8 mouse cellular contexts compared by ENCODE assay signal in the genomic region with DNA sequence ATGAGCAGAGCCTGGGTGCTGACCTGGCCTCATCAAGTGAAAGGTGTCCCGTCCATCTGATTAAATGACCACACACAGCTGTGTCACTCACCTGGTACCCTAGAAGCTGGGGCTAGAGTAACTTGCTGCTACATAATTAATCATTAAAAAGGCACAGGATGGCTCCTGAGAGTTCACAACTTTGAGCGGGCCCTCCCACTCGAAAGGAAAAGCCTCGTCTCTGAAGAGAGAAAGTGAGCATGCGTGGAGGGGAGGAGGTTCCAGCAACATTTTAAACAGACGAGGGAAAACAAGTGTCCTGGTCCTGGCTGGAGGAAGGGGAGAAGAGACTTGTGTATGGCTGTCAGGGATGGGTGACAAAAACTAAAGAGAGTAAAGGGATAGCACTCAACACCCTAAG. TPM values are rescaled to one million over a fixed set of nuclear protein-coding genes. Genes with fewer than 3 reads are reported as not detected.
A peak's percentile ranks its signal among the peaks of the same experiment; 100 is the strongest.
DNase-seq lines count a peak whose midpoint lies in the region; ATAC-seq lines count a peak whose summit lies in the region.

No protein-coding gene starts in this region.

- no peaks in the 10 kb centered on the region for H3K27me3 ChIP-seq in intestine, embryonic 14.5 days (replicated peaks; ENCODE audit: control insufficient read depth, insufficient read depth, low read length)
- no peaks in the 10 kb centered on the region for H3K27me3 ChIP-seq in liver, embryonic 13.5 days

- H3K9ac ChIP-seq in intestine, embryonic 14.5 days (ENCODE audit: low read length) = peak overlapping the region; percentile 18; the same call in 1 of the 2 replicates
- H3K9ac ChIP-seq in liver, embryonic 13.5 days = no peak overlapping the region

- H3K36me3 ChIP-seq in intestine, embryonic 14.5 days (ENCODE audit: control insufficient read depth, insufficient read depth, low read length) = no peaks in the 10 kb centered on the region
- no peaks in the 10 kb centered on the region for H3K36me3 ChIP-seq in liver, embryonic 13.5 days

- H3K4me1 ChIP-seq in intestine, embryonic 14.5 days (replicated peaks; ENCODE audit: control insufficient read depth, insufficient read depth, low read length) = peaks cover 16% of the 10 kb centered on the region
- 0 out of 2 replicates have a peak, but pooled peaks cover 3% of the 10 kb centered on the region for H3K4me1 ChIP-seq in liver, embryonic 13.5 days (replicated peaks)

- DNase-seq in cerebellum, adult 9-11 months = peak; percentile 14
- DNase-seq in cerebellum, adult 8-10 months = no peak
- DNase-seq in Muller cell, postnatal 12 days (ENCODE audit: inconsistent ontology term) = peak; percentile 13
- DNase-seq in intestine, embryonic 14.5 days (ENCODE audit: low spot score) = no peak
- DNase-seq in liver, embryonic 13.5 days = no peak
- DNase-seq in MN1 (ENCODE audit: low spot score) = no peak
- DNase-seq in cerebellum, adult 18-20 months = no peak
- DNase-seq in cerebellum, postnatal 10 days = no peak

- H3K27ac ChIP-seq in intestine, embryonic 14.5 days (ENCODE audit: low read depth) = no peak overlapping the region
- no peak overlapping the region for H3K27ac ChIP-seq in liver, embryonic 13.5 days

- H3K9me3 ChIP-seq in intestine, embryonic 14.5 days (ENCODE audit: control insufficient read depth, low read length) = no peaks in the 10 kb centered on the region
- H3K9me3 ChIP-seq in liver, embryonic 13.5 days (replicated peaks) = no peaks in the 10 kb centered on the region

- WGBS in intestine, embryonic 14.5 days = 26% methylated on average over 6 of the region's 6 CpGs
- WGBS in liver, embryonic 13.5 days (ENCODE audit: insufficient replicate concordance) = 54% methylated on average over 6 of the region's 6 CpGs

- H3K4me3 ChIP-seq in intestine, embryonic 14.5 days (ENCODE audit: low read depth, low read length) = peak overlapping the region; percentile 47; the same call in 1 of the 2 replicates
- H3K4me3 ChIP-seq in liver, embryonic 13.5 days (replicated peaks) = no peak overlapping the region

- peak overlapping the region; percentile 71 for H3K4me2 ChIP-seq in intestine, embryonic 14.5 days (ENCODE audit: low read length)
- H3K4me2 ChIP-seq in liver, embryonic 13.5 days = peak overlapping the region; percentile 13; the same call in 1 of the 2 replicates

- no peak for ATAC-seq in intestine, embryonic 14.5 days (replicated peaks; ENCODE audit: low FRiP score, low TSS enrichment, low read depth)
- ATAC-seq in liver, embryonic 13.5 days (ENCODE audit: low read depth) = no peak

RNA-seq across cellular contexts. Expression of gene Cc2d2a, which starts 1.4 kb away (rescaled TPM):
- polyA plus RNA-seq in intestine, embryonic 14.5 days (2014; fragmentation: Nextera tagmentation; extraction: Ambion mirVana) = 9.8 and 11.0 TPM in 2 replicates
- 1.6 TPM in 2 replicates for polyA plus RNA-seq in liver, embryonic 13.5 days (2015; fragmentation: Nextera tagmentation; extraction: Ambion mirVana)

Comparison
In these comparisons a context has a peak if more than half of its experiments do, and no peak if none do; other contexts are left out.
1. DNase-seq: peak in cerebellum, adult 9-11 months (single experiment) and Muller cell, postnatal 12 days (single experiment); none in cerebellum, adult 8-10 months (single experiment), intestine, embryonic 14.5 days (single experiment), liver, embryonic 13.5 days (single experiment), MN1 (single experiment), cerebellum, adult 18-20 months (0 of 2) and cerebellum, postnatal 10 days (0 of 2).